Mouse (Mus musculus) heart, adult 2 months (tissue): ENCODE data around the gene Rragd. TPM values are rescaled to one million over a fixed set of nuclear protein-coding genes. Genes with fewer than 3 reads are reported as not detected.
A peak's percentile ranks its signal among the peaks of the same experiment; 100 is the strongest.

ENCODE experiments used
- DNase-seq, 2 experiments: peaks; one replicate each; pipeline ENCODE4 v3.0.0; 2021
- H3K27ac ChIP-seq: fragments of 200-600 bp; 2 replicates; pipeline ENCODE4 v1.8.1; 2022
- H3K27me3 ChIP-seq: fragments of 200-500 bp; 2 replicates; pipeline ENCODE4 v1.6.1; 2012; ENCODE audit warnings: mild to moderate bottlenecking, low read length, inconsistent platforms, mixed read lengths; ENCODE audit not compliant: control insufficient read depth, insufficient read depth
- H3K36me3 ChIP-seq: fragments of 200-500 bp; 2 replicates; pipeline ENCODE4 v1.6.1; 2012; ENCODE audit warnings: low read length, inconsistent platforms; ENCODE audit not compliant: control insufficient read depth, insufficient read depth
- H3K4me1 ChIP-seq: fragments of 200-500 bp; 2 replicates; pipeline ENCODE4 v1.6.1; 2011; ENCODE audit warnings: low read length; ENCODE audit not compliant: control insufficient read depth, insufficient read depth
- H3K4me3 ChIP-seq: fragments of 200-600 bp; 2 replicates; pipeline ENCODE4 v1.8.1; 2022
- H3K79me2 ChIP-seq: fragments of 200-500 bp; replicated peaks from 2 replicates; pipeline ENCODE4 v1.6.1; 2012; ENCODE audit warnings: mild to moderate bottlenecking, inconsistent platforms, low read length, moderate library complexity, mixed read lengths; ENCODE audit not compliant: control insufficient read depth, insufficient read depth
- H3K9ac ChIP-seq: fragments of 200-500 bp; 2 replicates; pipeline ENCODE4 v1.6.1; 2012; ENCODE audit warnings: low read depth, mild to moderate bottlenecking, control low read depth, inconsistent platforms, low read length, mixed read lengths
- CTCF ChIP-seq: fragments of 200-600 bp; IDR thresholded peaks from 2 replicates; pipeline ENCODE4 v1.8.1; 2022; ENCODE audit warnings: antibody characterized with exemption, mild to moderate bottlenecking, moderate library complexity
- EP300 ChIP-seq: fragments of 200-500 bp; IDR thresholded peaks from 2 replicates; pipeline ENCODE4 v1.6.1; 2011; ENCODE audit warnings: low read depth, low read length, control low read depth; ENCODE audit not compliant: insufficient read depth
- POLR2A ChIP-seq: fragments of 200-500 bp; IDR thresholded peaks from 2 replicates; pipeline ENCODE4 v1.6.1; 2011; ENCODE audit warnings: mild to moderate bottlenecking, low read depth, low read length, control low read depth; ENCODE audit not compliant: insufficient read depth
- WGBS: fragments of 180-500 bp; shearing (Covaris S2); methylation state at CpG from one replicate; pipeline ENCODE4 v1.1.7; 2018; 5-methylcytosine and 5-hydroxymethylcytosine counted together
- intact Hi-C: fragments of 180-260 bp; cut with DNase I; formaldehyde crosslinking; loops from one replicate; pipeline ENCODE4 v1.15.1; 2025
- polyA plus RNA-seq: library from polyadenylated mRNA; depleted of rRNA; stranded (reverse); fragments of >200 nt; gene quantifications from 2 replicates; pipeline ENCODE4 v1.2.3, GENCODE M21; 2012
- total RNA-seq, 2 experiments: library from RNA; stranded (reverse); gene quantifications; 2 replicates each; pipeline ENCODE4 v1.2.3; 2021

Rragd gene
- total and polyA plus RNA-seq, 3 experiments: 30.5 to 101 (median 81.2) TPM

DNA sequence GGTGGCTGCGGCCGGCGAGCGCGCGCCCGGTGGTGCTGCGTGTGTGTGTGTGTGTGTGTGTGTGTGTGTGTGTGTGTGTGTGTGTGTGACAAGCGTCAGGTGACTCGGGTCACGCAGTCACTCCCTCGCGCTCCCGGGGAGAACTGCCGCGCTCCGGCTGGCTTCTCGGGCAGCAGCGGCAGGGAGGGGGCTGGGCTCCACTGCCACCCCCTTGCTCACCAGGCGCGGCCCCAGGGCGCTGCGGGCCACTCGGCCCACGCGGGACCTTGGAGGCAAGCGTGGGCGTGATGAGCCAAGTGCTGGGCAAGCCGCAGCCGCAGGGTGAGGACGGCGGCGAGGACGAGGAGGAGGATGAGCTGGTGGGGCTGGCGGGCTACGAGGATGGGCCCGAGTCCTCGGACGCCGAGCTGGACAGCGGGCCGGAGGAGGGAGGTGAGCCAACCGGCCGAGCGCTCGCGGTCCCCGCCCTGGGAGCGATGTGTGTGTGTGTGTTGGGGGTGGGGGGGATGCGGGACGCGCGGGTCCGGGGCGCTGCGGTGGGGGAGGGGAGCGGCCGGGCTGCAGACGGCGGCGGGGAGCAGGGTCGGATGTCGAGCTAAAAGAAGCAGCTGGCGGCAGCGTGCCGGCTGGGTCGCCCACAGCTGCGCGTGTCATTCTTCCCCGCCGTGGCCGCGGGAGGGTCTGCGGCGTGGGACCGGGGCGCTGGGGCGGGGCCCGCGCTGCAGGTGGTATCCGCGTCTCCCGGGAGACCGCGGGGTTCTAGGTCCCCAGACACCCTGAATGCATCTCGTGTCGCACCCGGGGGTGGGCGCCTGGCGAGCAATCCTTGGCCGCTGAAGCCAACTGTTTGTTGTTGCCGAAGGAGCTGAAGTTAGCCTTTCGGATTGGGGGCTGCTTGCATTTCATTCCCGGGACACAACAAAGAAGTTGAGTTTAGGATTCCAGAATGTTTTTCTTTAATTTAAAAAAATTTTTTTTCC is 629 bp downstream of the Rragd start:
- DNase-seq: peak; percentile 76 to 80
- Histone ChIP-seq H3K27me3 (peaks cover 7% of the 10 kb centered on the region), H3K4me1 (no peaks in the 10 kb centered on the region), H3K36me3 (no peaks in the 10 kb centered on the region), H3K79me2 (no peaks in the 10 kb centered on the region), H3K27ac (peak overlapping the region; percentile 82), H3K9ac (peak overlapping the region; percentile 92), H3K4me3 (peak overlapping the region; percentile 88)
- intact Hi-C loops: loop anchor here (5.0 kb wide), 1 partner anchor 34 kb away; no protein-coding TSS in a partner anchor
- WGBS: under 1% methylated on average over 84 of the region's 94 CpGs
- TF ChIP-seq POLR2A: no peak
- no peak for TF ChIP-seq EP300
- no peak for TF ChIP-seq CTCF

DNA sequence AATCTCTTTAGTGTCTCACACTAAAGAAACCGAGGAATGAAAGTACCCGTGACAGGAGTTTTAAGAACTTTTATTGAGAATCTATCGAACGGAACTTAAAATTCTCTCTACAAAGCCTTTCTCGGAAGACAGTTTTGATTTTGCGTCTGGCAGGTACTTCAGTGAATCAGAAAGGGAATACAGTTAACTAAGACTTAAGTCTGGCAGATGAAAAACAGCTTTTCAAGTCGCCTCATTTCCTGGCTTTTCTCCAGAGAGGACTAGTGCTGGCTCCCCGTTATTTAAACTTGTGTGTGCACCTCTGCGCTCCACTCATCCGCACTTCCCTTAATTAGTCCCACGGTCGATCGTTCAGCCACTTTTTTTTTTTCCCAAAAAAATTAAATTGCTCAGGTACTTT is 1.4 kb downstream of the Rragd start:
- DNase-seq: no peak
- Histone ChIP-seq H3K4me3 (peak overlapping the region; percentile 88), H3K9ac (no peak overlapping the region; the same call in 1 of the 2 replicates), H3K36me3 (no peaks in the 10 kb centered on the region), H3K79me2 (no peaks in the 10 kb centered on the region), H3K27me3 (peaks cover 7% of the 10 kb centered on the region), H3K27ac (peak overlapping the region; percentile 82), H3K4me1 (no peaks in the 10 kb centered on the region)
- TF ChIP-seq EP300 (no peak), POLR2A (no peak), CTCF (no peak)
- intact Hi-C loops: loop anchor here (5.0 kb wide), 1 partner anchor 33 kb away; no protein-coding TSS in a partner anchor
- WGBS: 7% methylated on average over 13 of the region's 13 CpGs

DNA sequence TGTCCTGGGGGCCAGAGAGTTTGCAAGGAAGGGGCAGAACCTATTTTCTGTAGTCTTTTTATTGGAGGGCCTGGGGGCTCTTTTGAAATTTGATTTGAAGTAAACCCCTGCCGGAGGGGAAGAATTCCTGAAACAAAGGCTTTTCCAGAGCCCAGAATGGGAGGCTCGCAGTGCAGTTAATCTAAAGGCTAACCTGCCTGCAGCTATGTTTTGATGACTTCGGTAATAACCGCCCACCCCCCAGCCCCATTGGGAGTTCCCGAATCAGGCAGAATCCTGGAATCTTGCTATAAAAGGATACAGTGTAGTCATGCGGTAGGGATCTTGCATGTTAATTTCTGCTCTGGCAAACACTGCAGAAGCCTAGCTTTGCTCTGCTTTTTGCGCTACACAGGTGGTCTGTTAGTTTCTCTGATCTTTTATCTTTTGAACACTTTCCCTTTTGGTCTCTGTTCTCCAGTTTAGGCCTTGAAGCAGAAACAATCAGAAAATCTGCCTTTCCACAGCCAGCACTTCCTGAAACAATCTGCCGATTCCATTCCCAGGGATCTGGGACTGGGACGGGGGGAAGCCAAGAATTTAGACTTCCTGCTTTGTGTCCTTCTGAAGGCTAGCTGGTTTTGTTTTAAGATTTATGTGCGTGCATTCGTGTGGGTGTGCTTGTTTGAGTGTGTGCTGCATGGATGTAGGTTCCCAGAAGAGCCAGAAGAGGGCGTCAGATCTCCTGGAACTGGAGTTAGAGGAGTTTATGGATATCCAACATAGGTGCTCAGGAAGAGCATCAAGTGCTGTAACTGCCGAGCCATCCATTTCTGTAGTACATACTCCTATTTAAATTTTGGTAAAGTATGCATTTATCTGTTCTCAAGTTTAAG is 2.2 kb downstream of the Rragd start:
- intact Hi-C loops: loop anchor here (5.0 kb wide), 1 partner anchor 32 kb away; no protein-coding TSS in a partner anchor
- Histone ChIP-seq H3K36me3 (no peaks in the 10 kb centered on the region), H3K4me3 (peak overlapping the region; percentile 88), H3K4me1 (no peaks in the 10 kb centered on the region), H3K9ac (no peak overlapping the region), H3K79me2 (no peaks in the 10 kb centered on the region), H3K27ac (peak overlapping the region; percentile 16; the same call in 1 of the 2 replicates), H3K27me3 (peaks cover 7% of the 10 kb centered on the region)
- TF ChIP-seq CTCF: peak; percentile 48
- no peak for TF ChIP-seq POLR2A
- TF ChIP-seq EP300: no peak
- WGBS: 41% methylated on average over 13 of the region's 13 CpGs
- no peak for DNase-seq

DNA sequence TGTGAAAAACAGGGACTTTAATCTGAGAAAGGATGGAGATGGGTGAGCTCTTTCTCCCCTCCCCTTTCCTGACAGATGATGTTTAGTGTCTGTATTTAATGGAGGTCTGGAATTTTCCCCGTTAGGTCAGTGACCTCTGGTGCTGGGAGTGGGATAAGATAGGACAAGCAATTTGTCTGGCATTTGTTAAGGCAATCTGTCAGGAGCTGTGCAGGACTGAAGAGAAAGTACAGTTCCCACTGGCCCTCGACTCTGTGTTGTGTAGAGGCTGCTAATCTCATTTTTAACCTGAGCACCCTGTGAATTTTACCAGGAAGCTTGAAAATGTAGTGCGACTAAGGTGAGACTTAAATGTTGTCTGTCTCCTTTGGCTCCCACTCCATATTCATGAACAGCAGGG is 2.8 kb downstream of the Rragd start:
- H3K9ac ChIP-seq: no peak overlapping the region
- 22% methylated on average over 3 of the region's 3 CpGs for WGBS
- DNase-seq: no peak
- H3K79me2 ChIP-seq: no peaks in the 10 kb centered on the region
- peaks cover 7% of the 10 kb centered on the region for H3K27me3 ChIP-seq
- H3K27ac ChIP-seq: no peak overlapping the region
- no peak for TF ChIP-seq EP300
- TF ChIP-seq POLR2A: no peak
- TF ChIP-seq CTCF: no peak
- H3K4me1 ChIP-seq: no peaks in the 10 kb centered on the region
- H3K4me3 ChIP-seq: no peak overlapping the region
- no peaks in the 10 kb centered on the region for H3K36me3 ChIP-seq
- intact Hi-C loops: no loop called here

DNA sequence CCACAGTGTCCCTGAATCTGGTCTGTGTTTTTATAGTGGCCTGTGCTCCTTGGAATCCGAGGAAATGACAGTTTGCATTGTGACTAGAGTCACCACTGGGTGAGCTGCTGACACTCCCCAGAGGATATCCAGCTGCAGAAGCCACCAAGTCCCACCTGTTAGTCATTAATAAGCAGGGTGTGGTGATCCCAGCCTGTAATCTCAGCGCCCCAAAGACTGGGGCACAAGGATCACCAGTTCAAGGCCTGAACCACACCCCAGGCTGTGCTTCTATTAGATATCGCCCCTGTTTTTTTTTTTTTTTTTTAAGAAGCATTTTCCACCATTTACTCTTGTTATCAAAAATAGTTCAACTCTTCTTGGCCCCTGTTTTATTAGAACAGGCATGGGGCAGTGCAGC is 4.2 kb downstream of the Rragd start:
- H3K9ac ChIP-seq: no peak overlapping the region
- H3K4me3 ChIP-seq: no peak overlapping the region
- intact Hi-C loops: no loop called here
- no peaks in the 10 kb centered on the region for H3K79me2 ChIP-seq
- no peaks in the 10 kb centered on the region for H3K36me3 ChIP-seq
- H3K27me3 ChIP-seq: peaks cover 7% of the 10 kb centered on the region
- H3K4me1 ChIP-seq: no peaks in the 10 kb centered on the region
- 55% methylated on average over 3 of the region's 3 CpGs for WGBS
- TF ChIP-seq POLR2A (no peak), EP300 (no peak), CTCF (no peak)
- H3K27ac ChIP-seq: no peak overlapping the region
- DNase-seq: no peak
